In the genomic region with DNA sequence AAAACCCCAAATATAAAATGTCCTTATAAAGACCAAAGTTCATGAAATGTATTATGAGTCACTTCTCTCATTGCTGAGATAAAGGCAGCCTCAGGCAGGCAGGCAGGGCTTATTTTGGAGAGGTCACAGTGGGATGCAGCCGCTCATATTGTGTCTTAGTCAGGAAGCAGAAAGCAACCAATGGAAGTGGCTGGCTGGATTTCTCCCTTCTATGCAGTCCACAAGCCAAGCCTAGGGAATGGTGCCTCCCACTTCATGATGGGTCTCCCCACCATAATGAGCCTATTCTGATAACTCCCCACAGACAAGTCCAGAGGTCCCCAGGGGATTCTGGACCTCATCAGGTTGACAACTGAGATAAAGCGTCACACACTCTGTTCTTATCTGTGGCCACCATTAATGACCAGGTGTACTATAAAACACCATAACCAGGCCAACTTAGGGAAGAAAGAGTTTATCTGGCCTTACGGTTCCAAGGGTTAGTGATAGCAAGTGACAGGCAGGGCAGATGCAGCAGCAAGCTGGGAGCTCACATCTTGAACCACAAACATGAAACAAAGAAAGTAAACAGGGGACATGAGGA, we compare ENCODE assay signal across 18 mouse cellular contexts.
"Had no signal": no experiment of that assay in that cellular context is flagged by ENCODE, and none has a peak within 500 bp of the region (broad histone marks: within the 10 kb centered on the region; RNA-seq: fewer than 3 reads in every experiment).

No protein-coding gene starts in this region.

- ATAC-seq: liver, embryonic 12.5 days; midbrain, embryonic 15.5 days had no signal

- H3K36me3 ChIP-seq: midbrain, embryonic 12.5 days; midbrain, embryonic 15.5 days; neural tube, embryonic 12.5 days; neural tube, embryonic 15.5 days had no signal

- H3K4me2 ChIP-seq: limb, embryonic 13.5 days; liver, embryonic 12.5 days; liver, embryonic 15.5 days; midbrain, embryonic 12.5 days; midbrain, embryonic 15.5 days; neural tube, embryonic 12.5 days; neural tube, embryonic 15.5 days had no signal

- H3K9me3 ChIP-seq: limb, embryonic 10.5 days; liver, embryonic 12.5 days; liver, embryonic 15.5 days; midbrain, embryonic 12.5 days; midbrain, embryonic 15.5 days; neural tube, embryonic 12.5 days; neural tube, embryonic 15.5 days had no signal

- H3K4me3 ChIP-seq: limb, embryonic 10.5 days; limb, embryonic 13.5 days; liver, embryonic 12.5 days; liver, embryonic 15.5 days; midbrain, embryonic 12.5 days; midbrain, embryonic 15.5 days; neural tube, embryonic 12.5 days; neural tube, embryonic 15.5 days had no signal

- H3K27me3 ChIP-seq: limb, embryonic 13.5 days; liver, embryonic 12.5 days; liver, embryonic 15.5 days; midbrain, embryonic 12.5 days; midbrain, embryonic 15.5 days; neural tube, embryonic 12.5 days; neural tube, embryonic 15.5 days had no signal

- H3K9ac ChIP-seq: limb, embryonic 13.5 days; liver, embryonic 12.5 days; liver, embryonic 15.5 days; midbrain, embryonic 12.5 days; midbrain, embryonic 15.5 days; neural tube, embryonic 12.5 days; neural tube, embryonic 15.5 days had no signal

- H3K4me1 ChIP-seq: liver, embryonic 15.5 days; midbrain, embryonic 12.5 days; midbrain, embryonic 15.5 days; neural tube, embryonic 12.5 days; neural tube, embryonic 15.5 days had no signal

- DNase-seq: kidney, postnatal 14 days; kidney, postnatal 4 days; liver; lung, adult 2 months; lung, postnatal 14 days; lung, postnatal 4 days; retina, postnatal 1 day; right cerebral cortex, postnatal 25 days; thymus, adult 18-20 months; thymus, postnatal 36 days had no signal

- H3K27ac ChIP-seq: limb, embryonic 10.5 days; limb, embryonic 13.5 days; liver, embryonic 12.5 days; liver, embryonic 15.5 days; midbrain, embryonic 12.5 days; midbrain, embryonic 15.5 days; neural tube, embryonic 12.5 days; neural tube, embryonic 15.5 days had no signal
